Mouse (Mus musculus) midbrain, postnatal 0 days (tissue): ENCODE results near the gene H2afj. TPM values are rescaled to one million over a fixed set of nuclear protein-coding genes. Genes with fewer than 3 reads are reported as not detected.

Experiments
- ATAC-seq: fragments of 200-750 bp; cut with Nextera tagmentation; 2 replicates; pipeline ENCODE4 v1.8.0; 2017; ENCODE audit warnings: moderate number of reproducible peaks, mild to moderate bottlenecking, moderate TSS enrichment, moderate library complexity; ENCODE audit not compliant: low FRiP score
- DNase-seq: peaks from one replicate; pipeline ENCODE4 v3.0.0-alpha.2; 2015; ENCODE audit warnings: low spot score
- H3K27ac ChIP-seq: fragments of 300-500 bp; sonication (generic); 2 replicates; pipeline ENCODE4 v1.5.1; 2014; ENCODE audit warnings: low read depth, mild to moderate bottlenecking, low read length, mixed read lengths
- H3K27me3 ChIP-seq: fragments of 300-500 bp; sonication (generic); 2 replicates; pipeline ENCODE4 v1.6.1; 2014; ENCODE audit warnings: low read length, control low read depth, mixed read lengths; ENCODE audit not compliant: insufficient read depth
- H3K36me3 ChIP-seq: fragments of 300-500 bp; sonication (generic); 2 replicates; pipeline ENCODE4 v1.6.1; 2014; ENCODE audit warnings: low read length, control low read depth, mixed read lengths; ENCODE audit not compliant: insufficient read depth
- H3K4me1 ChIP-seq: fragments of 300-500 bp; sonication (generic); 2 replicates; pipeline ENCODE4 v1.6.1; 2014; ENCODE audit warnings: mild to moderate bottlenecking, control low read depth, antibody characterized with exemption, low read length, mixed read lengths; ENCODE audit not compliant: insufficient read depth
- H3K4me2 ChIP-seq: fragments of 300-500 bp; sonication (generic); 2 replicates; pipeline ENCODE4 v1.6.1; 2014; ENCODE audit warnings: low read depth, mild to moderate bottlenecking, low read length, mixed read lengths; ENCODE audit not compliant: poor library complexity, severe bottlenecking
- H3K4me3 ChIP-seq: fragments of 300-500 bp; sonication (generic); 2 replicates; pipeline ENCODE4 v1.5.1; 2014; ENCODE audit warnings: low read depth, mild to moderate bottlenecking, low read length, moderate library complexity
- H3K9ac ChIP-seq: fragments of 300-500 bp; sonication (generic); replicated peaks from 2 replicates; pipeline ENCODE4 v1.6.1; 2014; ENCODE audit warnings: mild to moderate bottlenecking, low read length, moderate library complexity, mixed read lengths; ENCODE audit not compliant: poor library complexity, severe bottlenecking
- H3K9me3 ChIP-seq: fragments of 300-500 bp; sonication (generic); 2 replicates; pipeline ENCODE4 v1.6.1; 2016; ENCODE audit warnings: low read length, control low read depth
- CTCF ChIP-seq: IDR thresholded peaks from 2 replicates; pipeline ENCODE4 v1.5.1; 2016; ENCODE audit warnings: antibody characterized with exemption, mild to moderate bottlenecking
- WGBS: fragments of 180-500 bp; shearing (Covaris S2); extraction: QIAGEN DNeasy Blood & Tissue Kit; methylation state at CpG from one replicate; pipeline ENCODE4 v1.1.7; 2014; 5-methylcytosine and 5-hydroxymethylcytosine counted together
- polyA plus RNA-seq: library from polyadenylated mRNA; unstranded; fragments of >200 nt; fragmentation: Nextera tagmentation; extraction: Ambion mirVana; gene quantifications from 2 replicates; pipeline ENCODE4 v1.2.1, GENCODE M21; 2015
- total RNA-seq: library from RNA; depleted of rRNA; stranded (reverse); fragments of >200 nt; gene quantifications from 2 replicates; pipeline ENCODE4 v1.2.3, GENCODE M21; 2014

The H2afj gene
- total and polyA plus RNA-seq, 2 experiments from 2014 or later, result 19.0 to 114 TPM

GRCm38 (mm10) chr6:136816826-136817225 is 8.8 kb downstream of the H2afj start:
- no peak overlapping the region for H3K27ac ChIP-seq
- ATAC-seq, result no peak
- H3K36me3 ChIP-seq, result peaks cover 76% of the 10 kb centered on the region
- no peaks in the 10 kb centered on the region for H3K9me3 ChIP-seq
- H3K4me1 ChIP-seq, result no peaks in the 10 kb centered on the region
- no peak for TF ChIP-seq CTCF
- H3K27me3 ChIP-seq, result no peaks in the 10 kb centered on the region
- no peak overlapping the region for H3K9ac ChIP-seq
- no peak overlapping the region for H3K4me3 ChIP-seq
- DNase-seq, result no peak
- 94% methylated on average over 21 of the region's 21 CpGs for WGBS
- H3K4me2 ChIP-seq, result no peak overlapping the region

GRCm38 (mm10) chr6:136817549-136817948 is 9.5 kb downstream of the H2afj start:
- ATAC-seq (no peak), DNase-seq (no peak)
- Histone ChIP-seq H3K27ac (no peak overlapping the region), H3K27me3 (no peaks in the 10 kb centered on the region), H3K36me3 (peaks cover 76% of the 10 kb centered on the region), H3K9ac (no peak overlapping the region), H3K9me3 (no peaks in the 10 kb centered on the region), H3K4me2 (no peak overlapping the region), H3K4me1 (no peaks in the 10 kb centered on the region), H3K4me3 (no peak overlapping the region)
- TF ChIP-seq CTCF, result no peak
- WGBS, result 97% methylated on average over 3 of the region's 3 CpGs

- Histone ChIP-seq H3K4me1 (no peaks in the 10 kb centered on the region), H3K9ac (no peak overlapping the region), H3K4me2 (no peak overlapping the region), H3K27ac (no peak overlapping the region), H3K4me3 (no peak overlapping the region), H3K27me3 (no peaks in the 10 kb centered on the region), H3K9me3 (no peaks in the 10 kb centered on the region), H3K36me3 (peaks cover 68% of the 10 kb centered on the region)
- WGBS, result 96% methylated on average over 21 of the region's 21 CpGs
- DNase-seq (no peak), ATAC-seq (no peak)
- TF ChIP-seq CTCF, result no peak
Measured at GRCm38 (mm10) chr6:136820381-136820780, 12.3 kb downstream of the H2afj start.

- Histone ChIP-seq H3K27me3 (no peaks in the 10 kb centered on the region), H3K4me3 (no peak overlapping the region), H3K4me1 (no peaks in the 10 kb centered on the region), H3K9me3 (no peaks in the 10 kb centered on the region), H3K9ac (no peak overlapping the region), H3K27ac (no peak overlapping the region), H3K4me2 (no peak overlapping the region), H3K36me3 (peaks cover 64% of the 10 kb centered on the region)
- no peak for ATAC-seq
- 94% methylated on average over 18 of the region's 18 CpGs for WGBS
- no peak for TF ChIP-seq CTCF
- no peak for DNase-seq
Measured at GRCm38 (mm10) chr6:136821086-136821485, 13.0 kb downstream of the H2afj start.

GRCm38 (mm10) chr6:136824987-136825386 is 16.9 kb downstream of the H2afj start:
- H3K9me3 ChIP-seq, result no peaks in the 10 kb centered on the region
- no peak for DNase-seq
- 95% methylated on average over 8 of the region's 8 CpGs for WGBS
- H3K36me3 ChIP-seq, result peaks cover 41% of the 10 kb centered on the region
- H3K27me3 ChIP-seq, result no peaks in the 10 kb centered on the region
- peaks cover 4% of the 10 kb centered on the region; the same call in 1 of the 2 replicates for H3K4me1 ChIP-seq
- no peak overlapping the region for H3K27ac ChIP-seq
- no peak overlapping the region for H3K4me3 ChIP-seq
- no peak for TF ChIP-seq CTCF
- H3K4me2 ChIP-seq, result no peak overlapping the region
- no peak for ATAC-seq
- no peak overlapping the region for H3K9ac ChIP-seq

- no peak for ATAC-seq
- H3K36me3 ChIP-seq, result peaks cover 20% of the 10 kb centered on the region
- no peak for TF ChIP-seq CTCF
- peak overlapping the region; percentile 98 for H3K9ac ChIP-seq
- DNase-seq, result no peak
- H3K4me3 ChIP-seq, result peak overlapping the region; percentile 100
- peak overlapping the region; percentile 83; the same call in 1 of the 2 replicates for H3K27ac ChIP-seq
- peaks cover 6% of the 10 kb centered on the region; the same call in 1 of the 2 replicates for H3K27me3 ChIP-seq
- H3K4me1 ChIP-seq, result peaks cover 4% of the 10 kb centered on the region; the same call in 1 of the 2 replicates
- H3K4me2 ChIP-seq, result peak overlapping the region; percentile 59
- WGBS, result 16% methylated on average over 7 of the region's 7 CpGs
- H3K9me3 ChIP-seq, result no peaks in the 10 kb centered on the region
Measured at GRCm38 (mm10) chr6:136827116-136827515, 19.1 kb downstream of the H2afj start.
